In genomic region chr8:70653226-70653625, GRCm38 (mm10) we compare ENCODE assay signal across 9 mouse cellular contexts. TPM values are rescaled to one million over a fixed set of nuclear protein-coding genes. Genes with fewer than 3 reads are reported as not detected.
DNase-seq lines count a peak whose midpoint lies in the region; ATAC-seq and TF ChIP-seq lines count a peak whose summit lies in the region.
"Had no signal": no experiment of that assay in that cellular context is flagged by ENCODE, and none has a peak within 500 bp of the region (broad histone marks: within the 10 kb centered on the region; RNA-seq: fewer than 3 reads in every experiment).

No protein-coding gene starts in this region.

- peaks cover 37% of the 10 kb centered on the region for H3K36me3 ChIP-seq in liver, adult 2 months (ENCODE audit: control insufficient read depth, insufficient read depth, low read length)
- H3K36me3 ChIP-seq in liver, embryonic 12.5 days = peaks cover 62% of the 10 kb centered on the region
- H3K36me3 ChIP-seq in MEL (ENCODE audit: control insufficient read depth in 1 of 2, insufficient read depth in 2 of 2, low read length in 2 of 2) = peaks cover 2 to 19% of the 10 kb centered on the region in 2 experiments; a peak in 3 of 4 replicates

- peaks cover 16% of the 10 kb centered on the region; the same call in 1 of the 2 replicates for H3K79me2 ChIP-seq in liver, adult 2 months (ENCODE audit: control insufficient read depth, insufficient read depth, low read length)
- H3K79me2 ChIP-seq in MEL (ENCODE audit: control insufficient read depth, insufficient read depth, low read length, poor library complexity) = no peaks in the 10 kb centered on the region

- H3K4me1 ChIP-seq in liver, adult 2 months (ENCODE audit: control insufficient read depth, insufficient read depth, low read length) = peaks cover 35% of the 10 kb centered on the region
- H3K4me1 ChIP-seq in liver, embryonic 12.5 days = peaks cover 28% of the 10 kb centered on the region
- peaks cover 8 to 22% of the 10 kb centered on the region in 2 experiments for H3K4me1 ChIP-seq in MEL (ENCODE audit: control insufficient read depth in 1 of 2, insufficient read depth in 2 of 2, low read length in 2 of 2)
- no peaks in the 10 kb centered on the region; the same call in 1 of the 2 replicates for H3K4me1 ChIP-seq in cortical plate, adult 2 months (ENCODE audit: control insufficient read depth, insufficient read depth, low read length)

- 8% methylated on average over 2 of the region's 2 CpGs for WGBS in liver, adult 2 months
- 35% methylated on average over 2 of the region's 2 CpGs for WGBS in liver, embryonic 12.5 days (ENCODE audit: insufficient replicate concordance)

- peak overlapping the region; percentile 79 for H3K27ac ChIP-seq in liver, adult 2 months (replicated peaks; ENCODE audit: insufficient read depth, low read depth, low read length)
- no peak overlapping the region for H3K27ac ChIP-seq in liver, embryonic 12.5 days
- no peak overlapping the region for H3K27ac ChIP-seq in MEL (ENCODE audit: control insufficient read depth, low read depth, low read length)
- H3K27ac ChIP-seq in cortical plate, adult 2 months (ENCODE audit: insufficient read depth, low read length) = no peak overlapping the region

- ATAC-seq in liver, embryonic 12.5 days = no peak
- peak; percentile 48 for ATAC-seq in inflammation-experienced regulatory T-cells, adult 6 months

- TF ChIP-seq EP300 in MEL (IDR thresholded peaks at IDR 0.05; ENCODE audit: low read depth in 1 of 2, low read length in 2 of 2) = no peak

- intact Hi-C loops in left cerebral cortex, postnatal 36 days (cut with DNase I) = no loop called here

- no peak overlapping the region for H3K4me2 ChIP-seq in liver, embryonic 12.5 days

- no peak for TF ChIP-seq POLR2A in liver, adult 2 months (IDR thresholded peaks at IDR 0.05; ENCODE audit: extremely low read depth, insufficient read depth, low read length)
- no peak for TF ChIP-seq POLR2A in MEL (IDR thresholded peaks at IDR 0.05; ENCODE audit: control insufficient read depth in 1 of 2, insufficient read depth in 1 of 2, low read depth in 1 of 2, low read length in 2 of 2, poor library complexity in 1 of 2)
- TF ChIP-seq POLR2A in cortical plate, adult 2 months (IDR thresholded peaks at IDR 0.05; ENCODE audit: extremely low read depth, insufficient read depth, low read length) = no peak

- H3K9me3 ChIP-seq in liver, embryonic 12.5 days (replicated peaks) = no peaks in the 10 kb centered on the region
- H3K9me3 ChIP-seq in MEL (replicated peaks; ENCODE audit: insufficient read depth, low read length) = no peaks in the 10 kb centered on the region

- peak; percentile 57 for TF ChIP-seq RAD21 in MEL (IDR thresholded peaks at IDR 0.05; ENCODE audit: low read depth, low read length)

- no peaks in the 10 kb centered on the region for H3K27me3 ChIP-seq in liver, adult 2 months (ENCODE audit: control insufficient read depth, insufficient read depth, low read length)
- no peaks in the 10 kb centered on the region for H3K27me3 ChIP-seq in liver, embryonic 12.5 days (replicated peaks)
- H3K27me3 ChIP-seq in MEL (ENCODE audit: control insufficient read depth in 1 of 2, insufficient read depth in 2 of 2, low read length in 2 of 2) = no peaks in the 10 kb centered on the region

- H3K9ac ChIP-seq in liver, adult 2 months (ENCODE audit: low read depth, low read length) = peak overlapping the region; percentile 65
- H3K9ac ChIP-seq in liver, embryonic 12.5 days = no peak overlapping the region
- H3K9ac ChIP-seq in MEL (ENCODE audit: control insufficient read depth, low read depth, low read length, poor library complexity, severe bottlenecking) = no peak overlapping the region

- peak; percentile 95 for TF ChIP-seq CTCF in liver, adult 2 months (IDR thresholded peaks at IDR 0.05; ENCODE audit: low read depth, low read length)
- peak; percentile 83 to 95 (median 84) for TF ChIP-seq CTCF in MEL (IDR thresholded peaks at IDR 0.05 in 2 of 3, conservative IDR thresholded peaks at IDR 0.05 in 1 of 3; ENCODE audit: control insufficient read depth in 1 of 3, insufficient read depth in 1 of 3, low read depth in 2 of 3, low read length in 3 of 3, poor library complexity in 1 of 3, severe bottlenecking in 1 of 3)
- TF ChIP-seq CTCF in cortical plate, adult 2 months (IDR thresholded peaks at IDR 0.05; ENCODE audit: extremely low read depth, insufficient read depth, low read length) = peak; percentile 70

- DNase-seq in liver, adult 2 months (ENCODE audit: extremely low read depth, low read depth, low spot score) = peak; percentile 87
- peak; percentile 52 for DNase-seq in MEL (ENCODE audit: low read depth, low spot score)
- peak; percentile 61 to 73 for DNase-seq in monocyte, adult 2 months (ENCODE audit: low read depth in 1 of 2, low spot score in 2 of 2)
- DNase-seq in left cerebral cortex, postnatal 36 days (ENCODE audit: low spot score in 2 of 2) = no peak
- no peak for DNase-seq in right cerebral cortex, postnatal 4 days

- H3K4me3 ChIP-seq in liver, adult 2 months (ENCODE audit: insufficient read depth, low read depth, low read length) = no peak overlapping the region
- no peak overlapping the region for H3K4me3 ChIP-seq in liver, embryonic 12.5 days
- H3K4me3 ChIP-seq in MEL (ENCODE audit: control insufficient read depth in 1 of 2, insufficient read depth in 1 of 2, low read depth in 2 of 2, low read length in 2 of 2) = no peak overlapping the region
- H3K4me3 ChIP-seq in cortical plate, adult 2 months (ENCODE audit: insufficient read depth, low read length) = no peak overlapping the region
- H3K4me3 ChIP-seq: erythroblast, embryonic 14.5 days had no signal

TF ChIP-seq in MEL, 35 proteins besides CTCF, POLR2A, EP300 and RAD21 (continues in another document):
- no peak for TF ChIP-seq RCOR1 (IDR thresholded peaks at IDR 0.05; ENCODE audit: low read depth, low read length)
- peak; percentile 68 for TF ChIP-seq SMC3 (IDR thresholded peaks at IDR 0.05; ENCODE audit: low read depth, low read length)
- no peak for TF ChIP-seq NRF1 (IDR thresholded peaks at IDR 0.05; ENCODE audit: insufficient read depth, low read depth, low read length, poor library complexity, severe bottlenecking)

RNA-seq across cellular contexts. Expression of gene Pgpep1, which starts 7.0 kb away (rescaled TPM):
- 39.1 and 42.6 TPM in 2 replicates for total RNA-seq in liver, adult 2 months (2014; rRNA removed)
- 91.3 and 117 TPM in 2 replicates for polyA plus RNA-seq in liver, adult 2 months (2012; rRNA removed)
- 19.6 and 24.2 TPM in 2 replicates for polyA plus RNA-seq in liver, embryonic 12.5 days (2016; fragmentation: Nextera tagmentation; extraction: Ambion mirVana)
- total RNA-seq in MEL (2012; rRNA removed) = 12.6 and 13.7 TPM in 2 replicates
- polyA plus RNA-seq in MEL (2012; ENCODE audit: insufficient read depth in 1 of 2, insufficient read length in 2 of 2, low read depth in 1 of 2, low replicate concordance in 2 of 2, missing spikeins in 1 of 2) = 10 to 100 TPM in 1 of 2 experiments, not detected in 1; 19.5 TPM
- polyA plus RNA-seq in cortical plate, adult 2 months (2012; rRNA removed) = 18.1 and 19.7 TPM in 2 replicates
- polyA plus RNA-seq in inflammation-experienced regulatory T-cells, adult 6 months (2017; shearing (Covaris generic)) = 1 to 10 TPM; 3.8 to 6.4 (median 4.8) TPM
- total RNA-seq in left cerebral cortex, postnatal 36 days (2021) = 10 to 100 TPM; 11.6 to 17.2 TPM

RNA-seq across cellular contexts. Expression of gene Lsm4, which starts 19.8 kb away (rescaled TPM):
- total RNA-seq in liver, adult 2 months (2014; rRNA removed) = 30.8 and 35.4 TPM in 2 replicates
- 35.4 and 51.8 TPM in 2 replicates for polyA plus RNA-seq in liver, adult 2 months (2012; rRNA removed)
- polyA plus RNA-seq in liver, embryonic 12.5 days (2016; fragmentation: Nextera tagmentation; extraction: Ambion mirVana) = 266 and 269 TPM in 2 replicates
- total RNA-seq in MEL (2012; rRNA removed) = 152 and 172 TPM in 2 replicates
- 1,000 to 10,000 TPM in 1 of 2 experiments, 100 to 1,000 TPM in 1; 514 to 2,024 TPM for polyA plus RNA-seq in MEL (2012; ENCODE audit: insufficient read depth in 1 of 2, insufficient read length in 2 of 2, low read depth in 1 of 2, low replicate concordance in 2 of 2, missing spikeins in 1 of 2)
- 100 and 105 TPM in 2 replicates for polyA plus RNA-seq in cortical plate, adult 2 months (2012; rRNA removed)
- polyA plus RNA-seq in inflammation-experienced regulatory T-cells, adult 6 months (2017; shearing (Covaris generic)) = 100 to 1,000 TPM in 1 of 3 experiments, 10 to 100 TPM in 2; 79.0 to 128 (median 97.8) TPM
- total RNA-seq in left cerebral cortex, postnatal 36 days (2021) = 10 to 100 TPM; 59.1 to 69.8 TPM

RNA-seq across cellular contexts. Expression of gene Gdf15, which starts 21.0 kb away (rescaled TPM):
- 5.8 and 12.6 TPM in 2 replicates for total RNA-seq in liver, adult 2 months (2014; rRNA removed)
- polyA plus RNA-seq in liver, adult 2 months (2012; rRNA removed) = 23.8 and 27.7 TPM in 2 replicates
- 4.4 and 4.9 TPM in 2 replicates for polyA plus RNA-seq in liver, embryonic 12.5 days (2016; fragmentation: Nextera tagmentation; extraction: Ambion mirVana)
- total RNA-seq in MEL (2012; rRNA removed) = 0.15 and 1.8 TPM in 2 replicates
- under 1 TPM in 1 of 2 experiments, not detected in 1; 0.63 TPM for polyA plus RNA-seq in MEL (2012; ENCODE audit: insufficient read depth in 1 of 2, insufficient read length in 2 of 2, low read depth in 1 of 2, low replicate concordance in 2 of 2, missing spikeins in 1 of 2)
- polyA plus RNA-seq in cortical plate, adult 2 months (2012; rRNA removed) = 0.09 and 0.19 TPM in 2 replicates
- not detected for polyA plus RNA-seq in inflammation-experienced regulatory T-cells, adult 6 months (2017; shearing (Covaris generic))
- total RNA-seq in left cerebral cortex, postnatal 36 days (2021) = not detected
- polyA plus RNA-seq: erythroblast, embryonic 14.5 days had no signal

RNA-seq across cellular contexts. Expression of gene Lrrc25, which starts 37.3 kb away (rescaled TPM):
- total RNA-seq in liver, adult 2 months (2014; rRNA removed) = 1.4 and 2.3 TPM in 2 replicates
- 2.5 and 7.0 TPM in 2 replicates for polyA plus RNA-seq in liver, adult 2 months (2012; rRNA removed)
- polyA plus RNA-seq in liver, embryonic 12.5 days (2016; fragmentation: Nextera tagmentation; extraction: Ambion mirVana) = 4.1 and 4.6 TPM in 2 replicates
- total RNA-seq in MEL (2012; rRNA removed) = 0.20 and 0.39 TPM in 2 replicates
- 1 to 10 TPM in 1 of 2 experiments, not detected in 1; 1.1 TPM for polyA plus RNA-seq in MEL (2012; ENCODE audit: insufficient read depth in 1 of 2, insufficient read length in 2 of 2, low read depth in 1 of 2, low replicate concordance in 2 of 2, missing spikeins in 1 of 2)
- 1.0 and 1.4 TPM in 2 replicates for polyA plus RNA-seq in cortical plate, adult 2 months (2012; rRNA removed)
- 1 to 10 TPM in 1 of 3 experiments, under 1 TPM in 2; 0.47 to 3.8 (median 0.71) TPM for polyA plus RNA-seq in inflammation-experienced regulatory T-cells, adult 6 months (2017; shearing (Covaris generic))
- 1 to 10 TPM in 1 of 2 experiments, under 1 TPM in 1; 0.44 to 1.2 TPM for total RNA-seq in left cerebral cortex, postnatal 36 days (2021)

RNA-seq across cellular contexts. Expression of gene Ssbp4, which starts 44.6 kb away (rescaled TPM):
- 2.3 and 5.0 TPM in 2 replicates for total RNA-seq in liver, adult 2 months (2014; rRNA removed)
- 13.5 and 16.4 TPM in 2 replicates for polyA plus RNA-seq in liver, adult 2 months (2012; rRNA removed)
- 96.4 and 98.0 TPM in 2 replicates for polyA plus RNA-seq in liver, embryonic 12.5 days (2016; fragmentation: Nextera tagmentation; extraction: Ambion mirVana)
- total RNA-seq in MEL (2012; rRNA removed) = 80.2 and 84.9 TPM in 2 replicates
- 100 to 1,000 TPM in 1 of 2 experiments, not detected in 1; 212 TPM for polyA plus RNA-seq in MEL (2012; ENCODE audit: insufficient read depth in 1 of 2, insufficient read length in 2 of 2, low read depth in 1 of 2, low replicate concordance in 2 of 2, missing spikeins in 1 of 2)
- 241 and 249 TPM in 2 replicates for polyA plus RNA-seq in cortical plate, adult 2 months (2012; rRNA removed)
- polyA plus RNA-seq in inflammation-experienced regulatory T-cells, adult 6 months (2017; shearing (Covaris generic)) = 10 to 100 TPM in 2 of 3 experiments, 1 to 10 TPM in 1; 2.6 to 16.2 (median 14.7) TPM
- 100 to 1,000 TPM; 257 to 265 TPM for total RNA-seq in left cerebral cortex, postnatal 36 days (2021)

Comparison
In these comparisons a context has a peak if more than half of its experiments do, and no peak if none do; other contexts are left out.
1. DNase-seq: peak in liver, adult 2 months (single experiment), MEL (single experiment) and monocyte, adult 2 months (2 of 2); none in left cerebral cortex, postnatal 36 days (0 of 2) and right cerebral cortex, postnatal 4 days (single experiment).
2. Peak in every context shown above with its lines, with median percentiles within 50 percentile points of each other: CTCF ChIP-seq.